Mouse (Mus musculus): ENCODE data around the gene Ube2j2.

- no peak for TF ChIP-seq CTCF (IDR thresholded peaks at IDR 0.05; ENCODE audit: low read depth)
- no peak for TF ChIP-seq EP300 (IDR thresholded peaks at IDR 0.05; ENCODE audit: low read depth)
Measured at GRCm38 (mm10) chr4:155947094-155947493, 3.5 kb downstream of the Ube2j2 start.
